Mouse (Mus musculus) intestine, embryonic 15.5 days (tissue): ENCODE data around the gene Gtf2f1. TPM values are rescaled to one million over a fixed set of nuclear protein-coding genes. Genes with fewer than 3 reads are reported as not detected.

Source experiments
- ATAC-seq: fragments of 200-750 bp; cut with Nextera tagmentation; 2 replicates; pipeline ENCODE4 v1.8.0; 2017; ENCODE audit warnings: moderate TSS enrichment, moderate library complexity
- H3K27ac ChIP-seq: fragments of 300-500 bp; sonication (generic); 2 replicates; pipeline ENCODE4 v1.5.1; 2015; ENCODE audit warnings: mild to moderate bottlenecking, inconsistent platforms
- H3K27me3 ChIP-seq: fragments of 300-500 bp; sonication (generic); replicated peaks from 2 replicates; pipeline ENCODE4 v1.6.1; 2015; ENCODE audit warnings: inconsistent platforms
- H3K36me3 ChIP-seq: fragments of 300-500 bp; sonication (generic); 2 replicates; pipeline ENCODE4 v1.6.1; 2015; ENCODE audit warnings: inconsistent platforms
- H3K4me1 ChIP-seq: fragments of 300-500 bp; sonication (generic); replicated peaks from 2 replicates; pipeline ENCODE4 v1.6.1; 2015; ENCODE audit warnings: inconsistent platforms
- H3K4me2 ChIP-seq: fragments of 300-500 bp; sonication (generic); replicated peaks from 2 replicates; pipeline ENCODE4 v1.6.1; 2015; ENCODE audit warnings: mild to moderate bottlenecking, inconsistent platforms
- H3K4me3 ChIP-seq: fragments of 300-500 bp; sonication (generic); replicated peaks from 2 replicates; pipeline ENCODE4 v1.5.1; 2015; ENCODE audit warnings: inconsistent platforms
- H3K9ac ChIP-seq: fragments of 300-500 bp; sonication (generic); 2 replicates; pipeline ENCODE4 v1.6.1; 2015; ENCODE audit warnings: inconsistent platforms
- H3K9me3 ChIP-seq: fragments of 300-500 bp; sonication (generic); 2 replicates; pipeline ENCODE4 v1.6.1; 2016; ENCODE audit warnings: inconsistent platforms
- WGBS: fragments of 180-500 bp; shearing (Covaris S2); methylation state at CpG from one replicate; pipeline ENCODE4 v1.1.7; 2015; 5-methylcytosine and 5-hydroxymethylcytosine counted together
- polyA plus RNA-seq: library from polyadenylated mRNA; unstranded; fragments of >200 nt; fragmentation: Nextera tagmentation; extraction: Ambion mirVana; gene quantifications from 2 replicates; pipeline ENCODE4 v1.2.1, GENCODE M21; 2015

The Gtf2f1 gene
- polyA plus RNA-seq, 1 experiment from 2014 or later: 60.0 TPM

- Histone ChIP-seq H3K9ac (no peak within 1 kb of the TSS), H3K36me3 (peaks cover 25% of the 10 kb centered on the region), H3K4me3 (no peak within 1 kb of the TSS), H3K4me2 (no peak within 1 kb of the TSS), H3K27me3 (no peaks in the 10 kb centered on the region), H3K27ac (no peak within 1 kb of the TSS), H3K9me3 (no peaks in the 10 kb centered on the region), H3K4me1 (peaks cover 5% of the 10 kb centered on the region)
- no peak for ATAC-seq
- WGBS: 87% methylated on average over 9 of the region's 9 CpGs
Measured at GRCm38 (mm10) chr17:56999968-57000609, 11.0 kb downstream of the Gtf2f1 start, which contains the start of gene Pspn. Pspn (minus strand) TSS chr17:57000018.

GRCm38 (mm10) chr17:56999414-56999813, 11.7 kb downstream of the Gtf2f1 start:
- no peak for ATAC-seq
- Histone ChIP-seq H3K4me2 (no peak overlapping the region), H3K36me3 (peaks cover 22% of the 10 kb centered on the region), H3K27me3 (no peaks in the 10 kb centered on the region), H3K4me1 (peaks cover 5% of the 10 kb centered on the region), H3K9me3 (no peaks in the 10 kb centered on the region), H3K9ac (no peak overlapping the region), H3K27ac (no peak overlapping the region), H3K4me3 (no peak overlapping the region)
- 92% methylated on average over 9 of the region's 9 CpGs for WGBS

DNA sequence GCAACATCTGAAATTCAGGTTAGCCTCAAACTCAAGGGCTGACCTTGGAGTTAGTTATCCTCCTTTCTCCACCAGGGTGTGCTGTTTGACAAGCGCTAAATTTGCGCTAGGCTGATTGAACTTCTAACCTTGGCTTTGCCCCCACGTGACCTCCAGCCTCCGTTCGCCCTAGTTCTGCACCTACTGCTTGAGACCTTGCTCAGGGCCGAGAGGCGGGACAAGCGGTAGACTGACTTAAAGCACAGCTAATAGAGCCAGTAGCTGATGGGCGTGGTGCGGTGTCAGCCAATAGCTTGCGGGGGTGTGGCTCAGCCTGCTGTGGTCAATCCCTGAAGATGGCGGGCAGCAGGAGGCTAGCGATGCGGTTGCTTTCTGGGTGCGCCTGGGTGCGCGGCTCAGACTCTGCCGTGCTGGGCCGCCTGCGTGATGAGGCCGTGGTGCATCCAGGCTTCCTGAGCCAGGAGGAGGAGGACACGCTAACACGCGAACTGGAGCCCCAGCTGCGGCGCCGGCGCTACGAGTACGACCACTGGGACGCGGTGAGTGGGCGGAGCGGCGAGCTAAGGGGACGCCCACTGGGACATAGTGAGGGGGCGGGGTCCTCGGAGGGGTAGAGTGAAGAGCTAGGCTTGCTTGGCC, 13.9 kb downstream of the Gtf2f1 start, which contains the start of gene Alkbh7:
TSS of gene Alkbh7 (plus strand) at position 311 of the 639 bp plus-strand sequence.
- peak within 1 kb of the TSS; percentile 79 for H3K27ac ChIP-seq
- peak; percentile 100 for ATAC-seq
- H3K4me3 ChIP-seq: peak within 1 kb of the TSS; percentile 91
- H3K4me2 ChIP-seq: peak within 1 kb of the TSS; percentile 83
- peak within 1 kb of the TSS; percentile 63 for H3K9ac ChIP-seq
- H3K36me3 ChIP-seq: peaks cover 26% of the 10 kb centered on the region
- WGBS: under 1% methylated on average over 38 of the region's 38 CpGs
- no peaks in the 10 kb centered on the region for H3K27me3 ChIP-seq
- H3K9me3 ChIP-seq: no peaks in the 10 kb centered on the region
- peaks cover 5% of the 10 kb centered on the region for H3K4me1 ChIP-seq

- Histone ChIP-seq H3K4me3 (peak overlapping the region; percentile 91; the same call in 1 of the 2 replicates), H3K9me3 (no peaks in the 10 kb centered on the region), H3K27me3 (no peaks in the 10 kb centered on the region), H3K36me3 (peaks cover 26% of the 10 kb centered on the region), H3K4me2 (peak overlapping the region; percentile 83; the same call in 1 of the 2 replicates), H3K9ac (0 out of 2 replicates have a peak overlapping the region, but pooled peaks have one; percentile 8), H3K4me1 (peaks cover 8% of the 10 kb centered on the region), H3K27ac (no peak overlapping the region)
- WGBS: 66% methylated on average over 2 of the region's 2 CpGs
- ATAC-seq: 0 out of 2 replicates have a peak, but pooled peaks have one; percentile 1
Measured at GRCm38 (mm10) chr17:56996506-56996905, 14.6 kb downstream of the Gtf2f1 start.

DNA sequence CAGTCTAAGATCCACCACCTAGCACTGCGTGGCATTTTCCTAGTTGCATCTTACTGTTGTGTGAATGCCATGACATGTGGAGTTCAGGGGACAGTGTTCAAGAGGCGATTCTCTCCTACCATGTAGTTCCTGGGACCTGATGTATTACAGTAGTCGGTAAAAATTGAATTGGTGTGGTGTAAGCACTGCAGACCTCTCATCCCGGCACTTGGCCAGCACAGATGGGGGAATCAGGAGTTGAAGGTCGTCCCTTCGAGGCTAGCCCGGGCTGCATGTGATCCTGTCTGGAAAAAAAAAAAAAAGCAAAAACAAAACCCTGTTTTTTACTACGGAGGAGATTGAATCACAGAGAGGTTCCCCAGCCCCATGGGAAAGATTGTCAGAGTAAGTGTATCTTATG, 16.0 kb downstream of the Gtf2f1 start:
- H3K4me3 ChIP-seq: no peak overlapping the region
- WGBS: 88% methylated on average over 8 of the region's 8 CpGs
- H3K27ac ChIP-seq: no peak overlapping the region
- peaks cover 26% of the 10 kb centered on the region for H3K36me3 ChIP-seq
- H3K9ac ChIP-seq: no peak overlapping the region
- H3K27me3 ChIP-seq: no peaks in the 10 kb centered on the region
- H3K9me3 ChIP-seq: no peaks in the 10 kb centered on the region
- peaks cover 14% of the 10 kb centered on the region for H3K4me1 ChIP-seq
- no peak overlapping the region for H3K4me2 ChIP-seq
- ATAC-seq: no peak

DNA sequence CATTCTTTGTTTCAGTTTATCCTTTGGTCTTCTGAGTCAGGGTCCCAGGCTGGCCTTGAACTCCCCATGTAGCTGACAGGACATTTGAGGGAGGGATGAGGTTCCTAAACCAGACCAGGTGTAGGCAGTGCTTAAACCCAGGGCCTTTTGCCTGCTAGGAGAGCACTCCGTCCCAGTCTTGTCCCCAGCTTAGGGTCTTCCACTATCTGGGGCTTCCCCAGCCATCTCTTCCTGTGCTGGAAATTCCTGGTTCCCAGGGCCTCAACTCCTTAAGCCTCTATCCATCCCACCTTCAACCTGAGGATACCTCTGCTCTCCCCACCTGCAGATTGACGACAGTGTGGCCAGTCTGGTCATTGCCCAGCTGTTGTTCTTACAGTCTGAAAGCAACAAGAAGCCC, 20.1 kb downstream of the Gtf2f1 start:
- 66% methylated on average over 2 of the region's 2 CpGs for WGBS
- H3K27ac ChIP-seq: no peak overlapping the region
- no peak for ATAC-seq
- H3K4me1 ChIP-seq: peaks cover 9% of the 10 kb centered on the region; the same call in 1 of the 2 replicates
- H3K9ac ChIP-seq: peak overlapping the region; percentile 81
- H3K4me2 ChIP-seq: peak overlapping the region; percentile 67
- peaks cover 20% of the 10 kb centered on the region for H3K36me3 ChIP-seq
- H3K9me3 ChIP-seq: no peaks in the 10 kb centered on the region
- no peaks in the 10 kb centered on the region for H3K27me3 ChIP-seq
- H3K4me3 ChIP-seq: peak overlapping the region; percentile 82

DNA sequence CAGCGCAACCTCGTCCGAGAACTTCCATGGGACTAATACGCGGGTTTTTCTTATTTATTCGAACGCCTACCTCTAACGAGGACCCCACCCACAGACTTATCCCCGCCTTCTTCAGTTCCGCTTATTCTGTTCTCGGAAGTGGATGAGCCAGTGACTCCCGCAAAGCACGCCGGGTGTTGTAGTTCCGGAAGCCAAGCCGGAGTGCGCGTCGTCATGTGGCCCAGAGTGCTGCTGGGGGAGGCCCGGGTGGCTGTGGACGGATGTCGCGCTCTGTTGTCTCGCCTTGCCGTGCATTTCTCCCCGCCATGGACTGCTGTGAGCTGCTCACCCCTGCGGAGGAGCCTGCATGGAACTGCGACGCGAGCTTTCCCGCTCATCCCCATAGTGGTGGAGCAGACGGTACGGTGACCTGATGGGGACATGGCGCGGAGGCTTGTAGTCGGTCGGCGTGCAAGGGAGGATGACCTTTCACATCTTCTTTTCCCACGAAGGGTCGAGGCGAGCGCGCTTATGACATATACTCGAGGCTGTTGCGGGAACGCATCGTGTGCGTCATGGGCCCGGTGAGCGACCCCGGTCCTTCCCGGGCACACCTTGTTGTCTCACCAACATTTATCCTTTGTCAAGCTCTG, 20.9 kb downstream of the Gtf2f1 start, which contains the start of gene Clpp:
TSS of gene Clpp (plus strand) at position 191 of the 632 bp plus-strand sequence.
- Histone ChIP-seq H3K9me3 (no peaks in the 10 kb centered on the region), H3K27ac (peak within 1 kb of the TSS; percentile 69), H3K9ac (peak within 1 kb of the TSS; percentile 81), H3K4me1 (peaks cover 9% of the 10 kb centered on the region; the same call in 1 of the 2 replicates), H3K36me3 (peaks cover 20% of the 10 kb centered on the region), H3K27me3 (no peaks in the 10 kb centered on the region), H3K4me3 (peak within 1 kb of the TSS; percentile 82), H3K4me2 (peak within 1 kb of the TSS; percentile 67)
- under 1% methylated on average over 52 of the region's 52 CpGs for WGBS
- peak; percentile 97 for ATAC-seq

GRCm38 (mm10) chr17:56989467-56990114, 21.5 kb downstream of the Gtf2f1 start:
- Histone ChIP-seq H3K36me3 (peaks cover 20% of the 10 kb centered on the region), H3K9me3 (no peaks in the 10 kb centered on the region), H3K27me3 (no peaks in the 10 kb centered on the region), H3K9ac (peak overlapping the region; percentile 51), H3K4me1 (peaks cover 9% of the 10 kb centered on the region; the same call in 1 of the 2 replicates), H3K27ac (peak overlapping the region; percentile 69), H3K4me2 (peak overlapping the region; percentile 67), H3K4me3 (peak overlapping the region; percentile 82)
- 3% methylated on average over 25 of the region's 25 CpGs for WGBS
- peak; percentile 94 for ATAC-seq

- 66% methylated on average over 7 of the region's 7 CpGs for WGBS
- ATAC-seq: no peak
- Histone ChIP-seq H3K27ac (peak overlapping the region; percentile 69; the same call in 1 of the 2 replicates), H3K4me2 (peak overlapping the region; percentile 67), H3K4me3 (peak overlapping the region; percentile 82), H3K36me3 (peaks cover 14% of the 10 kb centered on the region), H3K9ac (peak overlapping the region; percentile 51; the same call in 1 of the 2 replicates), H3K9me3 (no peaks in the 10 kb centered on the region), H3K4me1 (peaks cover 9% of the 10 kb centered on the region; the same call in 1 of the 2 replicates), H3K27me3 (no peaks in the 10 kb centered on the region)
Measured at GRCm38 (mm10) chr17:56988921-56989430, 22.1 kb downstream of the Gtf2f1 start.

DNA sequence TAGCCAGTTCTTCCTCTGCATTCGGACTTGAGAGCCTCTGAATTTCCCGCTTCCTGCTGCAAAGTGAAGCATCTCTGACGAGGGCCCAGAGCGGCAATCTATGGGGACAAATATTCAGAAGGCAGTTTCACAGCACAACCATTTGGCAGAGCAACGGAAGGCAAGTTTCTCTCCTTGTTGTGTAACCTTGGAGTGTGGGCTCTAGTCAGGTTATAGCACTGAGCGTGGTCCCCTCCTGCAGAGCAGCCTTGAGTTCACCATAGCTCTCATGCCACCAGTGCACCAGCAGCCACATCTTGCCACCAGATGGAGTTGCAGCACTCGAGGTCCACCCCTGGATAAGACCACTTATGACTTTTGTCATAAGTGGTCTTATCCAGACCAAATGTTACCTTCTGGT, 22.6 kb downstream of the Gtf2f1 start:
- Histone ChIP-seq H3K27ac (no peak overlapping the region), H3K9me3 (no peaks in the 10 kb centered on the region), H3K4me1 (peaks cover 9% of the 10 kb centered on the region; the same call in 1 of the 2 replicates), H3K36me3 (peaks cover 9% of the 10 kb centered on the region), H3K9ac (no peak overlapping the region), H3K4me3 (no peak overlapping the region), H3K4me2 (no peak overlapping the region), H3K27me3 (no peaks in the 10 kb centered on the region)
- ATAC-seq: no peak
- WGBS: 84% methylated on average over 7 of the region's 7 CpGs

GRCm38 (mm10) chr17:56986105-56986805, 24.8 kb downstream of the Gtf2f1 start:
- Histone ChIP-seq H3K4me3 (no peak overlapping the region), H3K27ac (no peak overlapping the region), H3K36me3 (no peaks in the 10 kb centered on the region), H3K9me3 (no peaks in the 10 kb centered on the region), H3K4me1 (peaks cover 6% of the 10 kb centered on the region; the same call in 1 of the 2 replicates), H3K27me3 (no peaks in the 10 kb centered on the region), H3K4me2 (no peak overlapping the region), H3K9ac (no peak overlapping the region)
- 86% methylated on average over 3 of the region's 3 CpGs for WGBS
- ATAC-seq: no peak
